Mouse (Mus musculus) bone marrow, adult 2 months (tissue): ENCODE measurements around the gene Dlx6.

Experiments
- CTCF ChIP-seq: fragments of 200-500 bp; IDR thresholded peaks from 2 replicates; pipeline ENCODE4 v1.5.1; 2011; ENCODE audit warnings: low read length, control low read depth; ENCODE audit not compliant: control insufficient read depth, insufficient read depth
- POLR2A ChIP-seq: fragments of 200-500 bp; IDR thresholded peaks from 2 replicates; pipeline ENCODE4 v1.6.1; 2011; ENCODE audit warnings: low read depth, mild to moderate bottlenecking, control low read depth, low read length, borderline replicate concordance; ENCODE audit not compliant: control insufficient read depth

DNA sequence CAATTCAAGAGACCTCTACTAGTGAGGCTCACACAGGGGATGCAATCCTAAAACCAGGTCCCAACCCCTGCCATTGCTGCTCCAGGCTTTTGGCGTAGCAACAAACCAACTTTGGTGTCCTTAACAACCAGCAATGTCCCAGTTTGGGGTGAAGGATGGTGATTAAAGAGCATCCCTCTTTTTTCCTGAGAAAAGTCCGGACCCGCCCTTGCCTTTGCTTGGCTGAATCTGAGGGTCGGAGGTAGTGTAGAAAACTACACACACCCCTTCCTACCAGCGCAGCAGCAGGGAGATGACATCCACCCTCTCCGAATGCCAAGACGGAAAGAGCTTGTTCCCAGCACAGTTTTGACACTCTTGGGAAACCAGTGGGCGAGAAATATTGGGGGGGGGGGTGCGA lies 12.5 kb downstream of the Dlx6 start:
- TF ChIP-seq CTCF (no peak), POLR2A (no peak)
